Mouse (Mus musculus): Measurements from ENCODE around the gene Plekho2.

The Plekho2 gene

GRCm38 (mm10) chr9:65586406-65587269 lies 6.8 kb upstream of the Plekho2 start, which contains the start of gene Pif1:
Pif1 (plus strand) TSS chr9:65587160.
- peak in 1 of 2 experiments; percentile 74 for DNase-seq (ENCODE audit: low spot score in 2 of 2)

GRCm38 (mm10) chr9:65583045-65583444 lies 3.2 kb upstream of the Plekho2 start:
- DNase-seq (ENCODE audit: low spot score in 2 of 2): no peak

GRCm38 (mm10) chr9:65580401-65581256 lies 789 bp upstream of the Plekho2 start:
- peak; percentile 70 to 86 for DNase-seq (ENCODE audit: low spot score in 2 of 2)

- DNase-seq (ENCODE audit: low spot score in 2 of 2): no peak
Measured at GRCm38 (mm10) chr9:65578801-65579249, 1.0 kb downstream of the Plekho2 start.

GRCm38 (mm10) chr9:65577511-65578196 lies 2.2 kb downstream of the Plekho2 start:
- DNase-seq (ENCODE audit: low spot score in 2 of 2): no peak

- DNase-seq (ENCODE audit: low spot score in 2 of 2): peak in 1 of 2 experiments; percentile 37
Measured at GRCm38 (mm10) chr9:65576861-65577510, 2.9 kb downstream of the Plekho2 start.

- DNase-seq (ENCODE audit: low spot score in 2 of 2): peak in 1 of 2 experiments; percentile 36
Measured at GRCm38 (mm10) chr9:65575393-65576196, 4.2 kb downstream of the Plekho2 start.

GRCm38 (mm10) chr9:65574513-65575392 lies 5.1 kb downstream of the Plekho2 start:
- no peak for DNase-seq (ENCODE audit: low spot score in 2 of 2)

GRCm38 (mm10) chr9:65572837-65573236 lies 7.0 kb downstream of the Plekho2 start:
- no peak for DNase-seq (ENCODE audit: low spot score in 2 of 2)

- DNase-seq (ENCODE audit: low spot score in 2 of 2): no peak
Measured at GRCm38 (mm10) chr9:65569491-65569971, 10.3 kb downstream of the Plekho2 start.

- DNase-seq (ENCODE audit: low spot score in 2 of 2): no peak
Measured at GRCm38 (mm10) chr9:65568787-65569186, 11.1 kb downstream of the Plekho2 start.

- no peak for DNase-seq (ENCODE audit: low spot score in 2 of 2)
Measured at GRCm38 (mm10) chr9:65564698-65565097, 15.1 kb downstream of the Plekho2 start.

- DNase-seq (ENCODE audit: low spot score in 2 of 2): no peak
Measured at GRCm38 (mm10) chr9:65563073-65563472, 16.8 kb downstream of the Plekho2 start.

GRCm38 (mm10) chr9:65562081-65562506 lies 17.7 kb downstream of the Plekho2 start:
- peak in 1 of 2 experiments; percentile 54 for DNase-seq (ENCODE audit: low spot score in 2 of 2)

GRCm38 (mm10) chr9:65561016-65561415 lies 18.8 kb downstream of the Plekho2 start:
- DNase-seq (ENCODE audit: low spot score in 2 of 2): peak in 1 of 2 experiments; percentile 38

GRCm38 (mm10) chr9:65558806-65559205 lies 21.0 kb downstream of the Plekho2 start:
- DNase-seq (ENCODE audit: low spot score in 2 of 2): no peak

- DNase-seq (ENCODE audit: low spot score in 2 of 2): no peak
Measured at GRCm38 (mm10) chr9:65556979-65557378, 22.9 kb downstream of the Plekho2 start.

- no peak for DNase-seq (ENCODE audit: low spot score in 2 of 2)
Measured at GRCm38 (mm10) chr9:65556349-65556748, 23.5 kb downstream of the Plekho2 start.

GRCm38 (mm10) chr9:65555621-65556020 lies 24.2 kb downstream of the Plekho2 start:
- DNase-seq (ENCODE audit: low spot score in 2 of 2): no peak
